Mouse (Mus musculus) T-helper 17 cell (primary cell): ENCODE data around the gene Tkt.
"Not testable (repeated sequence)": the region's sequence is repeated elsewhere in the genome, so short reads cannot be mapped to it uniquely, and the experiment has no call there.

Source experiments
- in situ Hi-C, 2 experiments: fragments of 300-600 bp; cut with MboI, MseI; formaldehyde crosslinking; loops; 1 replicate in 1 of 2; 2 replicates in 1 of 2; pipeline ENCODE4 v1.15.1; 2025; ENCODE audit warnings: high pct_unique_total_duplicates in 2 of 2

The Tkt gene

GRCm38 (mm10) chr14:30551981-30552380 is 3.8 kb downstream of the Tkt start:
- in situ Hi-C loops = no loop called here

DNA sequence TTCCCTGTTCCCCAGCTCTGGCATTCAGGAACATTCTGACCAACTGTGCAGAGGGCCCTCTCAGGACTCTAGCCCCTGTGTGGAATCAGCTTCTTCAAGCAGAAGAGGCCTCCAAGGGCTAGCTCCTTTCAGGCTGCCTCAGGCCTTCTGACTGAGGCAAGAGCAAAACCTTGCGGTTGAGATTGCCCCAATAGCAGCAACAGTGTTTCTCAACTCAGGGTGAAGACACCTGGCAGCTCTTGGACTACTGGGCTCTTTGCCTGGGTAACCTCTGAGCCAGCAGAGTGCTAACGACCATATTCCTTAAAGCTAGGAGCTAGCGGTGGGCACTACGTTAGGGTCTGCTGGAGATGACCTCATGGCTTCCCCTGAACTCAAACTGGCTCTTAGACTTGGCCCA is 5.0 kb downstream of the Tkt start:
- in situ Hi-C loops = no loop called here

GRCm38 (mm10) chr14:30556651-30557050 is 8.5 kb downstream of the Tkt start:
- in situ Hi-C loops = no loop called here

DNA sequence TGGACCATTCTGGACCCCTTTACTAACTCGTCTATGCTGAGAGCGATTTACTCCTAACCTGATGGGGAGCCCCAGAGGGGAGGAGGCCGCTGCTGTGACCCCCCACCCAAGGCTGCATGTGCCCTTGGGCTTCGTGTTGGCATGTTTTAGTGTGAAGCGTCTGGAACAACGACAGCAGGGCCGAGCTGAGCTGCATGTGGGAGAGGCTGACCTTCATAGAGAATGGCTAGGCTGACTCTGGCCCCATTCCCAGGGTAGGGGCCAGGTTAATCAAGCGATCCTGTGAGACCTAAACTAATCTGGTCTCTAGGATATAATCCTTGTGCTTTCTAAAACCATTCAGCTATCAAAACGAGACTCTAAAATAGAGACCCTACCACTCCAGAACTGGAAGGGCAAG is 9.6 kb downstream of the Tkt start:
- in situ Hi-C loops = no loop called here

- in situ Hi-C loops = no loop called here
These were observed 11.2 kb downstream of the Tkt start for GRCm38 (mm10) chr14:30559321-30559850.

DNA sequence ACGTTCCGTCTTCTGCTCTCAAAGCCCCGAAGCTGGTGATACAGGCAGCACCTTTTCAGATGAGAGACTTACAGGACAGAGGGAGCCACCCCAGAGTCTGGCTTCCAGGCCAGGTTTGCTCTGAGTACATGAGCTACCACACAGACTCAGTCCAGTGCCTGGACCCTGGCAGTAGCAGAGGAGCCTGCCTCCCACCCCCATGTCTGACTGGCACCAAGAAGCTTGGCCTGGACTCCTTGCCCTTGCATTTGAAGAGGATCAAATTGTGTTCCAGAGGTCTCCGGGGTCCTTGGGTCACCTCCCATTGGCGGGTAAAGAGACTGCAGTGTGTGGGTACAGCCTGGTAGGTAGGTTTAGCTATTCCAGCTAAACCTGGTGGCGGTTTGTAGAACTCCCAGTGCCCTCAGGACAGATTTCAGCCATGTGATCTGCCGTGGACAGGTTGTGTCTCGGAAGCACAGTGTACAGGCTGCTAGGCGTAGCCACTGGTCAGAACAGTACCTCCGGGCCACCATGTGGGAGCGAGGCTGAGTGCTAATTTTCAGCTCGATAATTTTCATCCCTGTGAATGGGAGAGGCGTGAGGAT is 12.7 kb downstream of the Tkt start:
- in situ Hi-C loops = no loop called here

DNA sequence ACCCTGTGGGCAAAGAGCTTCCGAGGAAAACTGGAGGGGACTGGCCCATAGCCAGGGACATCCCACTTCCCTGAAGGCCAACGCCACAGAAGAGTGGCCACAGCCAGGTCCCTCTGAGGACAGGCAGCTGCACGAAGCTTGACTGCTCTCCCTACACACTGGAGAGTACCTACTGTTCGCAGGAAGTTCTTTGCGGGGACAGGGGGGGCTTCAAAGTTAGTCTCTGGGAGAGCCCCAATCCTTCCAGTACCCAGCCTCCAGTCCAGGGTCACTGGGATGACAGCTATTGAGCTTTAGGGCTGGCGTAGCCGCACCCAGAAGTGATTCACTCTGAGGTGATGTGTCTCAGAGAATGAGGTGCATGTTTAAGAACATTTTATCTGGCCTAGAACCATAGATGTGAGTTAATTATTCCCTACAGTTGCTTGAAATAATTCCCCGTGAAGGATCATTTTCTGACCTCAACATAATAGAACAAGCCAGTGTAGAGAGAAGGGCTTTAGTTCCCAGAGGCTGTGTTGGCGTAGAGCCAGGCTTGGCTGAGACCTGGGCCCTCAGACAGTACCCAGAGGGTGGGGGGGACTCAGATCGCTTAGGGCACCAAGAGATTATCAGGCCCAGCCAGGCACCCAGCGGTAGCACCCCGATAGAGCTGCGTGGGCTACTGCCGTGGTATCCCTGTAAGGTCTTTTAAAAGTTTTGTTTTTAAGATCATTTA is 13.5 kb downstream of the Tkt start:
- in situ Hi-C loops = no loop called here

- in situ Hi-C loops = no loop called here
These were observed 14.2 kb downstream of the Tkt start for GRCm38 (mm10) chr14:30562343-30562742.

- in situ Hi-C loops = no loop called here
These were observed 16.3 kb downstream of the Tkt start for GRCm38 (mm10) chr14:30564451-30564850.

DNA sequence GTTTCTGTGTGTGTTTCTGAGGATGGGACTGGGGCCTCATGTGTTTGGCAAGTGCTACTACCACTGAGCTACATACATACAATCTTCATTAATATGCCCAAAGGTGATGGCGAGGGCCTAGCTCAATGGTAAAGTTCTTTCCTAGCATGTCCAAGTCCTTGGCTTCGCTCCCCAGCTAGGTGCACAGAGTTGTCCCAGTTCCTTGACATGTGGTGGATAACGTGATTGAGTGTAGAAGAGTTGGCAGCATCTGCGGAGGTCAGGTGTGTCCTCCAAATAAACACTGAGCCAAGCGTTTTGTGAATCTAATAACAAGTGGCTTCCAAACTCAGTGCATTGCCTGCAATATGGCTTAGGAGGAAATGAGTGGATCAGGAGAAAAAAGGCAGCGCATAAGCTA is 18.2 kb downstream of the Tkt start:
- in situ Hi-C loops = no loop called here

GRCm38 (mm10) chr14:30568016-30568415 is 19.9 kb downstream of the Tkt start:
- in situ Hi-C loops = no loop called here

DNA sequence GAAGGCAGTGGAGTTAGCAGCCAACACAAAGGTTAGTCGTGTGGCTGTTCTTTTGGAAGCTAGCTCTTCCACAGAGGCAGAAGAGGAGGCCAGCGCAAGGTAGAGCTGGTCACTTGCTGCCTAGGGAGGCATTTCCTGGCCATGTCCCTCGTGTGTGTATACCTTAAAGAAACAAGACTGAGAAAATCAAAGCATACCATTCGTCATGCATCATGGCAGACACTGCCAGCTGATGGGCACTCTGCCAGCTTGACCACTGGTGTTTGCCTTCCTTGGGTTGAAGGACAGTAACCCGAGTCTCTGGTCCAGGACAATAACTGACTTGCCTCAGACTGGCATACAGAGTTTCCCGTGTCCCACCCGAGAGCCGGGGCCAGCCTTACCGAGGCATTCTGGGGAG is 22.1 kb downstream of the Tkt start:
- in situ Hi-C loops = no loop called here

GRCm38 (mm10) chr14:30572253-30572652 is 24.1 kb downstream of the Tkt start:
- in situ Hi-C loops = no loop called here

DNA sequence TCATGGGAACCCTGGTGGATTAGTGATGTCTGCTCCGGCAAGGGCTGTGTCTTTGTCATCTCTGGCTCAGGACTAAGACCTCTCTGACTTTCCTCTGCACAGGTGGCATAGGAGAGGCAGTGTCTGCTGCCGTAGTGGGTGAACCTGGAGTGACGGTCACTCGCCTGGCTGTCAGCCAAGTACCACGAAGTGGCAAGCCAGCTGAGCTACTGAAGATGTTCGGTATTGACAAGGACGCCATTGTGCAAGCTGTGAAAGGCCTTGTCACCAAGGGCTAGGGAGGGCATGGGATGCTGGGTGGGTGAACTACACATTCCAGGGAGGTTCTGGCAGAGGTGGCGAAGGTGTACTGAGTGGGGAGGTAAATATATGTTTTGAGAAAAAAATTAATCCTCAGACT is 25.1 kb downstream of the Tkt start:
- in situ Hi-C loops = no loop called here

DNA sequence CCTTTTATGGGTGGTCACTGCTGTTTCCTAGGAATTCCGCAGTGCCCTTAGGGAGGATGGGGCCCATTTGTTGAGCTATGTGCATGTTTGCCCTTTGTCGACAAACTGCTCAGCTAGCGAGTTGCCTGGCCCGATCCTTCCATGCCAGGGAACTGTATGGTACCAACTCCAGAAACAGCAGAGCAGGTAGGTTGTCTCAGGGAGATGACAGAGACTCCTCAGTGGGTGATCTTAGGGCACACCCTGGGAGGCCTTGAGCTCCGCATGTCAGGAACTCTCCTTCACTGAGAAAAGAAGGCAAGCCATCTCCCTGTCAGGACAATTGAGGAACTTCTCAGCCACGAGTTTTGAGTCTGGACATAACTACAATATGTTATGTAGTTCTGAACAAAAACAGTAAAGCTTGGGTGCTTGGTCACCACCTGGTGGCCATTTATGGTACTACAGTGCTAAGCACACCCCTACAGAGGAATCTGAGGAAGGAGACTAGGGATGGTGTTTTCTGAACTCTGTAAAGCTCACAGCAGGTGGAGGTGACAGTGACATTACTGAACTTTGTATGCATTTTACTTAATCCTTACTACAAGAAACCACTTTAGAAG is 25.9 kb downstream of the Tkt start:
- in situ Hi-C loops = no loop called here

- in situ Hi-C loops = no loop called here
These were observed 27.6 kb downstream of the Tkt start for GRCm38 (mm10) chr14:30575791-30576190.

DNA sequence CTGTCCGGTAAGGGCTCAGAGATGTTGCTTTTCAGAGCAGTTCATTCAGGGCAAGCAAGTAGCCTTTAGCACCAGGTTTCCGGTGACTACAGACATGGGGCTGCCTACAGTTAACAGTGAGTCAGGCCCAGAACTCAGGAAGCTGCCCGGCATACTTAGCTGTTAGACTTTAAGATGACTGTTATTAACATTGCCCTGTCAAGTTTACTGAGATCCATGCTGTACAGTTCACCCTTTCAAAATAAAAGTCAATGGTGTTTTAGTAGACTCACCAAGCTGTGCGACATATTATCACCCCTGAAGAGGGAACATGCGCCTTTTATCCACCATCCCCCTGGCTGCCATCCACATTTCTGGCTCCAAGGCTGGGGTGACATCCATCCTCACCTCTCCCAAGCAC is 28.1 kb downstream of the Tkt start:
- in situ Hi-C loops = no loop called here

DNA sequence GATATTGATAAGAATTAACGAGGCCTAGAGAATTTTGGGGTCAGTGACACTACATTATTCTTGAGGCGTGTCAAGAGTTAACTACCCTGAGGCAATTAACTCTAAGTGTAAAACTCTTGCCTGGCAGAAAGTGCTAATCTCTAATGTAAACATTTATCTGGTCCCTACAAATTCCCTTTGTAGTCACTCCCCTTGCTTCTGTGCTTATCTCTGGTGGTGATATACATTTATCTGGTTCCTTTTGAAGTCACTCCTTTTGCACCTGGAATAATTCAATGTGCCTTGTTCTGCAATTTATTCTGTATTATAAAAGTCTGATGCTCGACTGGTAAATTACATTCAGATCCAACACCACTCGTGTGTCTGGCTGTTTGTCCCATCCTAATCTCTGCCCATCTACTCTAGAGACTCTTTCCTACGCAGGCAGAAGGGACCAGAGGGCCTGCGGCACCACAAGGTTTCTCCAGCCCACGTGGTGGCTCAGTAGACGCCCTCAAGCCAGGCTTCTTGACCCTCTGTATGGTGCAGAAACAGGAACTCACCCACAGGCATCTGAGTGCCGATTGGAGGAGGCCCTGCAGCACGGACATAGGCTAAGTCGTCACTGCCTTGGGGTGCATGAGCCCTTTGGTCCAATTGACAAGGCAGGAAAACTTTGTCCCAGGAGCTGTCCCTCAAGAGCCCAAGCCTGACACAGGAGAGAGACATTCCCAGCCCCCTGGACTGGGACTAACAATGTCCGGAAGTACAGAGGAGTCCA is 29.3 kb downstream of the Tkt start:
- in situ Hi-C loops = not testable (repeated sequence)

- in situ Hi-C loops = no loop called here
These were observed 31.0 kb downstream of the Tkt start for GRCm38 (mm10) chr14:30579180-30579579.

GRCm38 (mm10) chr14:30579882-30580281 is 31.7 kb downstream of the Tkt start:
- in situ Hi-C loops = no loop called here

- in situ Hi-C loops = no loop called here
These were observed 33.1 kb downstream of the Tkt start for GRCm38 (mm10) chr14:30581238-30581637.

DNA sequence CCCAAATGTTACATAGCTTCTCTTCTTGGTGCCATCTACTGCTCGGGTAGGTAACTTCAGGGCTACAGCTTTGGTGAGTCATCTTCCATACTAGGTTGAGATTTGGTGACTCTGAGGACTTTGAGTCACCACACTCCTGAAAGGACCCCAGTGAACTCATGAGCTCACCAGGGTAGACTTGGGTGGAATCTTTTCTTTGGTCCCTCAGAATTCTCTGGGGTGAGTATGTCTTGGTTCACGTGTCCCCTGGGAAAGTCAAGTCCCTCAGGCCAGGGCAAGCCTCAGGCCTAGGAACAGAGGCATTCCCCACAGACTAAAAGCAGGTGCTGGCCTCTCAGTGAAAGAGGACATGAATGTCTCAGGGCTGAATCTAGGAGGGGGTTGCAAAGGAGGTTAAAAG is 35.9 kb downstream of the Tkt start:
- in situ Hi-C loops = no loop called here
